ENCODE assay signal across 8 mouse cellular contexts in genomic region chr13:112439105-112439818, GRCm38 (mm10). TPM values are rescaled to one million over a fixed set of nuclear protein-coding genes. Genes with fewer than 3 reads are reported as not detected.
DNase-seq lines count a peak whose midpoint lies in the region; ATAC-seq and TF ChIP-seq lines count a peak whose summit lies in the region.

No protein-coding gene starts in this region.

- ATAC-seq in embryonic facial prominence, embryonic 13.5 days (ENCODE audit: insufficient number of reproducible peaks, insufficient read depth, low FRiP score, low TSS enrichment, low read depth) = no peak
- peak; percentile 42; the same call in 1 of the 2 replicates for ATAC-seq in intestine, embryonic 16.5 days
- peak; percentile 5; the same call in 1 of the 2 replicates for ATAC-seq in monocyte, adult 5-6 weeks (replicated peaks; ENCODE audit: insufficient number of reproducible peaks, low FRiP score, low TSS enrichment, poor library complexity, severe bottlenecking)

- no peak; the same call in 1 of the 2 replicates for TF ChIP-seq POLR2A in spleen, adult 2 months (IDR thresholded peaks at IDR 0.05; ENCODE audit: low read depth, low read length)

- peak in 1 of 2 experiments; percentile 20 for DNase-seq in spleen, adult 2 months (ENCODE audit: low read depth in 1 of 2, low spot score in 2 of 2)
- no peak for DNase-seq in spleen, postnatal 10 days (ENCODE audit: low spot score in 2 of 2)
- no peak for DNase-seq in adrenal gland, adult 18-20 months (ENCODE audit: low spot score in 2 of 2)
- no peak for DNase-seq in right cerebral cortex, postnatal 10 days (ENCODE audit: low spot score in 2 of 2)
- no peak for DNase-seq in adrenal gland, adult 2 months

- peak overlapping the region; percentile 37 for H3K27ac ChIP-seq in spleen, adult 2 months (ENCODE audit: insufficient read depth, low read length)
- peak overlapping the region; percentile 72 for H3K27ac ChIP-seq in embryonic facial prominence, embryonic 13.5 days
- H3K27ac ChIP-seq in intestine, embryonic 16.5 days (ENCODE audit: low read length) = peak overlapping the region; percentile 20; the same call in 1 of the 2 replicates

- H3K9ac ChIP-seq in embryonic facial prominence, embryonic 13.5 days = no peak overlapping the region
- no peak overlapping the region for H3K9ac ChIP-seq in intestine, embryonic 16.5 days (ENCODE audit: low read depth, low read length)

- TF ChIP-seq CTCF in spleen, adult 2 months (IDR thresholded peaks at IDR 0.05; ENCODE audit: extremely low read depth, insufficient read depth, insufficient read length, insufficient replicate concordance) = no peak

- H3K4me3 ChIP-seq in spleen, adult 2 months (ENCODE audit: extremely low read depth, insufficient read depth, insufficient read length) = no peak overlapping the region; the same call in 1 of the 2 replicates
- H3K4me3 ChIP-seq in embryonic facial prominence, embryonic 13.5 days = peak overlapping the region; percentile 14; the same call in 1 of the 2 replicates
- H3K4me3 ChIP-seq in intestine, embryonic 16.5 days (ENCODE audit: low read length) = no peak overlapping the region

- H3K4me1 ChIP-seq in spleen, adult 2 months (ENCODE audit: control insufficient read depth, insufficient read depth, insufficient read length) = peaks cover 19% of the 10 kb centered on the region
- peaks cover 22% of the 10 kb centered on the region for H3K4me1 ChIP-seq in embryonic facial prominence, embryonic 13.5 days
- H3K4me1 ChIP-seq in intestine, embryonic 16.5 days (ENCODE audit: control insufficient read depth, insufficient read depth, low read length) = peaks cover 9% of the 10 kb centered on the region

- H3K9me3 ChIP-seq in embryonic facial prominence, embryonic 13.5 days = no peaks in the 10 kb centered on the region
- no peaks in the 10 kb centered on the region for H3K9me3 ChIP-seq in intestine, embryonic 16.5 days (ENCODE audit: control insufficient read depth, low read length)

- H3K36me3 ChIP-seq in spleen, adult 2 months (ENCODE audit: control insufficient read depth, insufficient read depth, low read length) = no peaks in the 10 kb centered on the region
- H3K36me3 ChIP-seq in embryonic facial prominence, embryonic 13.5 days = no peaks in the 10 kb centered on the region
- no peaks in the 10 kb centered on the region for H3K36me3 ChIP-seq in intestine, embryonic 16.5 days (ENCODE audit: control insufficient read depth, insufficient read depth, low read length)

- H3K4me2 ChIP-seq in embryonic facial prominence, embryonic 13.5 days = peak overlapping the region; percentile 39
- peak overlapping the region; percentile 41 for H3K4me2 ChIP-seq in intestine, embryonic 16.5 days (ENCODE audit: low read depth, low read length)

- WGBS in spleen, adult 2 months = 14% methylated on average over 15 of the region's 15 CpGs
- 37% methylated on average over 15 of the region's 15 CpGs for WGBS in embryonic facial prominence, embryonic 13.5 days
- WGBS in intestine, embryonic 16.5 days = 31% methylated on average over 15 of the region's 15 CpGs

- no peaks in the 10 kb centered on the region for H3K27me3 ChIP-seq in spleen, adult 2 months (ENCODE audit: control insufficient read depth, insufficient read depth, low read length)
- H3K27me3 ChIP-seq in embryonic facial prominence, embryonic 13.5 days = no peaks in the 10 kb centered on the region
- H3K27me3 ChIP-seq in intestine, embryonic 16.5 days (replicated peaks; ENCODE audit: control insufficient read depth, insufficient read depth, low read length) = no peaks in the 10 kb centered on the region

RNA-seq across cellular contexts. Expression of gene Il6st, which starts 24.6 kb away (rescaled TPM):
- polyA plus RNA-seq in spleen, adult 2 months (2012; rRNA removed) = 19.5 and 20.7 TPM in 2 replicates
- polyA plus RNA-seq in embryonic facial prominence, embryonic 13.5 days (2015; fragmentation: Nextera tagmentation; extraction: Ambion mirVana) = 28.1 and 36.9 TPM in 2 replicates
- 24.5 and 28.9 TPM in 2 replicates for polyA plus RNA-seq in intestine, embryonic 16.5 days (2015; fragmentation: Nextera tagmentation; extraction: Ambion mirVana)
- total RNA-seq in monocyte, adult 5-6 weeks (2017) = 23.5 to 26.3 TPM (median 23.8 TPM) in 3 replicates
- total RNA-seq in adrenal gland, adult 18-20 months (2021) = 100 to 1,000 TPM; 266 to 319 TPM
- 100 to 1,000 TPM; 339 to 355 TPM for total RNA-seq in adrenal gland, adult 2 months (2021)
- polyA plus RNA-seq in adrenal gland, adult 2 months (2012; rRNA removed) = 27.8 and 44.4 TPM in 2 replicates

Comparison
In these comparisons a context has a peak if more than half of its experiments do, and no peak if none do; other contexts are left out.
1. H3K27ac ChIP-seq: peak in every context shown above with its lines; median percentile 72 in embryonic facial prominence, embryonic 13.5 days; 37 in spleen, adult 2 months; 20 in intestine, embryonic 16.5 days.